Mouse (Mus musculus) brain, embryonic 14.5 days (tissue): ENCODE data around the gene Mindy4. TPM values are rescaled to one million over a fixed set of nuclear protein-coding genes. Genes with fewer than 3 reads are reported as not detected.

Experiments used
- DNase-seq: peaks from one replicate; pipeline ENCODE4 v3.0.0-alpha.2; 2011; ENCODE audit warnings: low read depth
- CTCF ChIP-seq: fragments of 200-500 bp; IDR thresholded peaks from 2 replicates; pipeline ENCODE4 v1.5.1; 2012; ENCODE audit warnings: inconsistent platforms, mild to moderate bottlenecking, moderate library complexity, borderline replicate concordance; ENCODE audit not compliant: insufficient read depth, insufficient read length; ENCODE audit errors: extremely low read depth
- POLR2A ChIP-seq: fragments of 200-500 bp; IDR thresholded peaks from 2 replicates; pipeline ENCODE4 v1.6.1; 2012; ENCODE audit warnings: mild to moderate bottlenecking, inconsistent platforms, borderline replicate concordance; ENCODE audit not compliant: poor library complexity, insufficient read depth, insufficient read length, severe bottlenecking; ENCODE audit errors: extremely low read depth
- polyA plus RNA-seq: library from polyadenylated mRNA; depleted of rRNA; stranded (reverse); fragments of >200 nt; gene quantifications from 2 replicates; pipeline ENCODE4 v1.2.3, GENCODE M21; 2012

The Mindy4 gene
- polyA plus RNA-seq, 1 experiment = 10.9 TPM

GRCm38 (mm10) chr6:55338077-55338476 lies 134.9 kb downstream of the Mindy4 start:
- DNase-seq = no peak
- no peak for TF ChIP-seq CTCF
- TF ChIP-seq POLR2A = no peak

GRCm38 (mm10) chr6:55338934-55339825 lies 136.0 kb downstream of the Mindy4 start:
- TF ChIP-seq POLR2A (no peak), CTCF (no peak)

GRCm38 (mm10) chr6:55341688-55342087 lies 138.5 kb downstream of the Mindy4 start:
- TF ChIP-seq CTCF (no peak), POLR2A (no peak)
- DNase-seq = no peak

More at GRCm38 (mm10) chr6:55338934-55339825, 136.0 kb downstream of the Mindy4 start:
- no peak for DNase-seq

GRCm38 (mm10) chr6:55342328-55342727 lies 139.1 kb downstream of the Mindy4 start:
- no peak for TF ChIP-seq CTCF
- no peak for TF ChIP-seq POLR2A
- peak; percentile 44 for DNase-seq

GRCm38 (mm10) chr6:55343446-55343845 lies 140.3 kb downstream of the Mindy4 start:
- DNase-seq = no peak
- no peak for TF ChIP-seq CTCF
- TF ChIP-seq POLR2A = no peak

- DNase-seq = no peak
- TF ChIP-seq CTCF = no peak
- no peak for TF ChIP-seq POLR2A
Observed at GRCm38 (mm10) chr6:55344291-55345016, 141.3 kb downstream of the Mindy4 start.

GRCm38 (mm10) chr6:55345264-55345663 lies 142.1 kb downstream of the Mindy4 start:
- TF ChIP-seq POLR2A = no peak
- TF ChIP-seq CTCF = no peak
- DNase-seq = no peak

- TF ChIP-seq CTCF = no peak
- TF ChIP-seq POLR2A = no peak
- DNase-seq = no peak
Observed at GRCm38 (mm10) chr6:55346491-55346890, 143.3 kb downstream of the Mindy4 start.

GRCm38 (mm10) chr6:55347711-55348571 lies 144.8 kb downstream of the Mindy4 start:
- TF ChIP-seq CTCF = no peak
- TF ChIP-seq POLR2A = no peak

GRCm38 (mm10) chr6:55349231-55349630 lies 146.0 kb downstream of the Mindy4 start:
- DNase-seq = no peak
- no peak for TF ChIP-seq CTCF
- TF ChIP-seq POLR2A = no peak

More at GRCm38 (mm10) chr6:55347711-55348571, 144.8 kb downstream of the Mindy4 start:
- DNase-seq = no peak
